Comparison of ENCODE assay signal across 8 mouse cellular contexts in genomic region chr4:117120052-117120444, GRCm38 (mm10). TPM values are rescaled to one million over a fixed set of nuclear protein-coding genes. Genes with fewer than 3 reads are reported as not detected.
DNase-seq lines count a peak whose midpoint lies in the region; ATAC-seq and TF ChIP-seq lines count a peak whose summit lies in the region.

No protein-coding gene starts in this region.

- H3K9ac ChIP-seq in kidney, postnatal 0 days (ENCODE audit: low read depth, low read length): peak overlapping the region; percentile 63
- peak overlapping the region; percentile 74 for H3K9ac ChIP-seq in hindbrain, embryonic 16.5 days (ENCODE audit: low read depth, low read length)
- H3K9ac ChIP-seq in midbrain, embryonic 16.5 days (ENCODE audit: low read depth, low read length): peak overlapping the region; percentile 79

- no peak for TF ChIP-seq CTCF in kidney, postnatal 0 days (IDR thresholded peaks at IDR 0.05; ENCODE audit: low read depth)

- H3K4me1 ChIP-seq in kidney, postnatal 0 days (replicated peaks; ENCODE audit: insufficient read depth, low read length): peaks cover 9% of the 10 kb centered on the region
- peaks cover 29% of the 10 kb centered on the region for H3K4me1 ChIP-seq in embryonic facial prominence, embryonic 10.5 days
- peaks cover 14% of the 10 kb centered on the region for H3K4me1 ChIP-seq in hindbrain, embryonic 16.5 days (ENCODE audit: control insufficient read depth, insufficient read depth, low read depth, low read length)
- H3K4me1 ChIP-seq in midbrain, embryonic 16.5 days (ENCODE audit: control insufficient read depth, insufficient read depth, low read length): peaks cover 7% of the 10 kb centered on the region

- peak overlapping the region; percentile 56 for H3K4me3 ChIP-seq in kidney, postnatal 0 days (replicated peaks; ENCODE audit: low read depth, low read length)
- H3K4me3 ChIP-seq in embryonic facial prominence, embryonic 10.5 days: peak overlapping the region; percentile 85
- H3K4me3 ChIP-seq in hindbrain, embryonic 16.5 days (ENCODE audit: low read length): peak overlapping the region; percentile 72
- H3K4me3 ChIP-seq in midbrain, embryonic 16.5 days (ENCODE audit: low read depth, low read length): peak overlapping the region; percentile 69

- no peaks in the 10 kb centered on the region for H3K36me3 ChIP-seq in kidney, postnatal 0 days (ENCODE audit: insufficient read depth, low read length)
- H3K36me3 ChIP-seq in embryonic facial prominence, embryonic 10.5 days (replicated peaks): peaks cover 12% of the 10 kb centered on the region
- H3K36me3 ChIP-seq in hindbrain, embryonic 16.5 days (ENCODE audit: control insufficient read depth, insufficient read depth, low read length): no peaks in the 10 kb centered on the region; the same call in 1 of the 2 replicates
- no peaks in the 10 kb centered on the region for H3K36me3 ChIP-seq in midbrain, embryonic 16.5 days (ENCODE audit: control insufficient read depth, insufficient read depth, low read length)

- H3K4me2 ChIP-seq in kidney, postnatal 0 days (ENCODE audit: low read length): peak overlapping the region; percentile 99
- peak overlapping the region; percentile 85 for H3K4me2 ChIP-seq in hindbrain, embryonic 16.5 days (ENCODE audit: low read length)
- peak overlapping the region; percentile 88 for H3K4me2 ChIP-seq in midbrain, embryonic 16.5 days (ENCODE audit: low read length)

- 5% methylated on average over 10 of the region's 10 CpGs for WGBS in kidney, postnatal 0 days
- WGBS in embryonic facial prominence, embryonic 10.5 days: 6% methylated on average over 10 of the region's 10 CpGs
- WGBS in hindbrain, embryonic 16.5 days: 8% methylated on average over 10 of the region's 10 CpGs
- WGBS in midbrain, embryonic 16.5 days: 6% methylated on average over 10 of the region's 10 CpGs

- ATAC-seq in kidney, postnatal 0 days (replicated peaks; ENCODE audit: low FRiP score, low read depth): no peak; the same call in 1 of the 2 replicates
- ATAC-seq in hindbrain, embryonic 16.5 days: no peak; the same call in 1 of the 2 replicates
- ATAC-seq in midbrain, embryonic 16.5 days: peak; percentile 47

- no peaks in the 10 kb centered on the region for H3K27me3 ChIP-seq in kidney, postnatal 0 days (ENCODE audit: insufficient read depth, low read length)
- H3K27me3 ChIP-seq in embryonic facial prominence, embryonic 10.5 days (replicated peaks; ENCODE audit: low read depth, poor library complexity, severe bottlenecking): no peaks in the 10 kb centered on the region
- no peaks in the 10 kb centered on the region for H3K27me3 ChIP-seq in hindbrain, embryonic 16.5 days (replicated peaks; ENCODE audit: control insufficient read depth, insufficient read depth, low read length)
- no peaks in the 10 kb centered on the region for H3K27me3 ChIP-seq in midbrain, embryonic 16.5 days (ENCODE audit: control insufficient read depth, insufficient read depth, low read depth, low read length)

- H3K27ac ChIP-seq in kidney, postnatal 0 days: peak overlapping the region; percentile 94
- peak overlapping the region; percentile 93 for H3K27ac ChIP-seq in embryonic facial prominence, embryonic 10.5 days (replicated peaks)
- peak overlapping the region; percentile 76 for H3K27ac ChIP-seq in hindbrain, embryonic 16.5 days (ENCODE audit: low read depth, low read length)
- peak overlapping the region; percentile 94 for H3K27ac ChIP-seq in midbrain, embryonic 16.5 days (ENCODE audit: low read length)

- H3K9me3 ChIP-seq in kidney, postnatal 0 days (replicated peaks; ENCODE audit: low read length): no peaks in the 10 kb centered on the region
- no peaks in the 10 kb centered on the region for H3K9me3 ChIP-seq in embryonic facial prominence, embryonic 10.5 days
- H3K9me3 ChIP-seq in hindbrain, embryonic 16.5 days (ENCODE audit: control insufficient read depth, low read length): no peaks in the 10 kb centered on the region
- H3K9me3 ChIP-seq in midbrain, embryonic 16.5 days (replicated peaks; ENCODE audit: control insufficient read depth, low read length, poor library complexity, severe bottlenecking): no peaks in the 10 kb centered on the region

- DNase-seq in kidney, postnatal 0 days (ENCODE audit: low spot score): no peak
- no peak for DNase-seq in kidney, postnatal 10 days
- DNase-seq in embryonic facial prominence, embryonic 10.5 days (ENCODE audit: low spot score): no peak
- DNase-seq in cerebellum, adult 18-20 months: no peak
- DNase-seq in natural killer cell, adult 2 months (ENCODE audit: low spot score in 2 of 2): no peak
- DNase-seq in kidney, adult 18-20 months: no peak

RNA-seq across cellular contexts. Expression of gene Btbd19, which starts 5.5 kb away (rescaled TPM):
- polyA plus RNA-seq in kidney, postnatal 0 days (2015; fragmentation: Nextera tagmentation; extraction: Ambion mirVana): 4.3 and 4.9 TPM in 2 replicates
- 3.6 and 4.0 TPM in 2 replicates for polyA plus RNA-seq in embryonic facial prominence, embryonic 10.5 days (2016; fragmentation: Nextera tagmentation; extraction: Ambion mirVana)
- 3.9 and 4.9 TPM in 2 replicates for polyA plus RNA-seq in hindbrain, embryonic 16.5 days (2015; fragmentation: Nextera tagmentation; extraction: Ambion mirVana)
- polyA plus RNA-seq in midbrain, embryonic 16.5 days (2015; fragmentation: Nextera tagmentation; extraction: Ambion mirVana): 3.9 and 4.0 TPM in 2 replicates

RNA-seq across cellular contexts. Expression of gene Tctex1d4, which starts 6.5 kb away (rescaled TPM):
- polyA plus RNA-seq in kidney, postnatal 0 days (2015; fragmentation: Nextera tagmentation; extraction: Ambion mirVana): 0.24 TPM in 1 of 2 replicates, not detected in the other
- not detected in 2 replicates for polyA plus RNA-seq in embryonic facial prominence, embryonic 10.5 days (2016; fragmentation: Nextera tagmentation; extraction: Ambion mirVana)
- 1.5 and 1.8 TPM in 2 replicates for polyA plus RNA-seq in hindbrain, embryonic 16.5 days (2015; fragmentation: Nextera tagmentation; extraction: Ambion mirVana)
- 0.46 and 1.1 TPM in 2 replicates for polyA plus RNA-seq in midbrain, embryonic 16.5 days (2015; fragmentation: Nextera tagmentation; extraction: Ambion mirVana)

RNA-seq across cellular contexts. Expression of gene Plk3, which starts 13.7 kb away (rescaled TPM):
- polyA plus RNA-seq in kidney, postnatal 0 days (2015; fragmentation: Nextera tagmentation; extraction: Ambion mirVana): 3.7 and 4.0 TPM in 2 replicates
- polyA plus RNA-seq in embryonic facial prominence, embryonic 10.5 days (2016; fragmentation: Nextera tagmentation; extraction: Ambion mirVana): 7.9 and 15.1 TPM in 2 replicates
- polyA plus RNA-seq in hindbrain, embryonic 16.5 days (2015; fragmentation: Nextera tagmentation; extraction: Ambion mirVana): 24.0 and 24.8 TPM in 2 replicates
- 18.7 TPM in 2 replicates for polyA plus RNA-seq in midbrain, embryonic 16.5 days (2015; fragmentation: Nextera tagmentation; extraction: Ambion mirVana)

RNA-seq across cellular contexts. Expression of gene Ptch2, which starts 24.2 kb away (rescaled TPM):
- 4.0 TPM in 2 replicates for polyA plus RNA-seq in kidney, postnatal 0 days (2015; fragmentation: Nextera tagmentation; extraction: Ambion mirVana)
- polyA plus RNA-seq in embryonic facial prominence, embryonic 10.5 days (2016; fragmentation: Nextera tagmentation; extraction: Ambion mirVana): 9.2 and 10.4 TPM in 2 replicates
- 7.8 and 9.6 TPM in 2 replicates for polyA plus RNA-seq in hindbrain, embryonic 16.5 days (2015; fragmentation: Nextera tagmentation; extraction: Ambion mirVana)
- polyA plus RNA-seq in midbrain, embryonic 16.5 days (2015; fragmentation: Nextera tagmentation; extraction: Ambion mirVana): 7.4 and 9.5 TPM in 2 replicates

RNA-seq across cellular contexts. Expression of gene Rps8, which starts 36.0 kb away (rescaled TPM):
- polyA plus RNA-seq in kidney, postnatal 0 days (2015; fragmentation: Nextera tagmentation; extraction: Ambion mirVana): 988 and 1,137 TPM in 2 replicates
- 897 and 923 TPM in 2 replicates for polyA plus RNA-seq in embryonic facial prominence, embryonic 10.5 days (2016; fragmentation: Nextera tagmentation; extraction: Ambion mirVana)
- polyA plus RNA-seq in hindbrain, embryonic 16.5 days (2015; fragmentation: Nextera tagmentation; extraction: Ambion mirVana): 320 and 403 TPM in 2 replicates
- 381 and 382 TPM in 2 replicates for polyA plus RNA-seq in midbrain, embryonic 16.5 days (2015; fragmentation: Nextera tagmentation; extraction: Ambion mirVana)
